ENCODE assay signal across 24 mouse cellular contexts in the genomic region with DNA sequence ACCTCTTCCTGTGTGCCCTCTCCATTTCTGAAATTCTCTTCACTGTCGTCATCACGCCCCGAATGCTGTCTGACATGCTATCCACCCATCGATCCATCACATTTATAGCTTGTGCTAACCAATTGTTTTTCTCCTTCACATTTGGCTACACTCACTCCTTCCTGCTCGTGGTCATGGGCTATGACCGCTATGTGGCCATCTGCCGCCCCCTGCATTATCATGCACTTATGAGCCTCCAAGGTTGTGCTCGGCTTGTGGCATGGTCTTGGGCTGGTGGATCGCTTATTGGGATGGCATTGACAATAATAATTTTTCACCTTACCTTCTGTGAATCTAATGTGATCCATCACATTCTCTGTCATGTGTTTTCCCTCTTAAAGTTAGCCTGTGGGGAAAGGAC. TPM values are rescaled to one million over a fixed set of nuclear protein-coding genes. Genes with fewer than 3 reads are reported as not detected.
"Had no signal": no experiment of that assay in that cellular context is flagged by ENCODE, and none has a peak within 500 bp of the region (broad histone marks: within the 10 kb centered on the region; RNA-seq: fewer than 3 reads in every experiment).

No protein-coding gene starts in this region.

- H3K36me3 ChIP-seq: neural tube, embryonic 13.5 days; neural tube, embryonic 15.5 days; stomach, embryonic 15.5 days had no signal

- H3K9me3 ChIP-seq: neural tube, embryonic 13.5 days; neural tube, embryonic 15.5 days; stomach, embryonic 15.5 days had no signal

- H3K4me3 ChIP-seq: neural tube, embryonic 13.5 days; neural tube, embryonic 15.5 days; stomach, embryonic 15.5 days had no signal

- H3K9ac ChIP-seq: neural tube, embryonic 13.5 days; neural tube, embryonic 15.5 days; stomach, embryonic 15.5 days had no signal

- H3K27me3 ChIP-seq: neural tube, embryonic 13.5 days; stomach, embryonic 15.5 days had no signal

- H3K4me1 ChIP-seq: neural tube, embryonic 13.5 days; neural tube, embryonic 15.5 days; stomach, embryonic 15.5 days had no signal

- H3K4me2 ChIP-seq: neural tube, embryonic 13.5 days; neural tube, embryonic 15.5 days; stomach, embryonic 15.5 days had no signal

- DNase-seq: retina, postnatal 1 day; right cerebral cortex, adult 18-20 months; right cerebral cortex, postnatal 14 days; right cerebral cortex, postnatal 25 days; right cerebral cortex, postnatal 4 days; spleen, adult 18-20 months; thymus, adult 18-20 months; thymus, adult 2 months; thymus, postnatal 14 days; thymus, postnatal 25 days; thymus, postnatal 36 days; thymus, postnatal 4 days had no signal

- H3K27ac ChIP-seq: neural tube, embryonic 13.5 days; neural tube, embryonic 15.5 days; stomach, embryonic 15.5 days; stomach, postnatal 0 days had no signal

RNA-seq across cellular contexts. Expression of a gene that starts 4.4 kb away (rescaled TPM):
- total RNA-seq: neutrophil, adult 5-6 weeks had no signal
- polyA plus RNA-seq: neural tube, embryonic 14.5 days; small intestine, adult 2 months; spleen, adult 2 months; stomach, postnatal 0 days; testis, adult 2 months; thymus, adult 2 months; urinary bladder, adult 2 months had no signal

RNA-seq across cellular contexts. Expression of a gene that starts 47.4 kb away (rescaled TPM):
- total RNA-seq: neutrophil, adult 5-6 weeks had no signal
- polyA plus RNA-seq: spleen, adult 2 months; stomach, embryonic 14.5 days; stomach, embryonic 15.5 days; stomach, embryonic 16.5 days; stomach, postnatal 0 days; thymus, adult 2 months had no signal
